Mouse (Mus musculus): ENCODE measurements at regions not wholly inside any gene's neighbourhood (a gene's known extent, or its start where the extent isn't known, plus 50 kb on each side); places are given as distances from the start of the nearest gene placed in this dataset.

DNA sequence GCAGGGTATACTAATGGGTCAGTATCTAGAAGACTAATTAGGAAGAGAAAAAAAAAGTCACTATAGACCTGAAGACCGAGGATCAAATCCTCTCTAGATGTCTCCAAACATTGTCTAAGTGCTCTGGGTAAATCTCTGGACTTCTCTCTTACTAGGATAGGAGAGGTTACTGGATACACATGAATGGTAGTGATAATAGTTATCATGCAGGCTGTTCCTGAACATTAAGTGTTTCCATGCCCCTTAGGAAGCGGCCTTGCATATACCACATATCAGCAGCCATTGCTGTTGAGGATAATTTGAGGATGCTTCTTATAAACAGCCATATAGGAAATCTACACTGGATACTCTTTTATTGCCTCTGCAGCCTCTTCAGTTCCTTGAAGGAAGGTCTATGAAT lies 274.2 kb upstream of the Ppargc1a start:
- DNase-seq (ENCODE audit: low spot score in 2 of 2): no peak

DNA sequence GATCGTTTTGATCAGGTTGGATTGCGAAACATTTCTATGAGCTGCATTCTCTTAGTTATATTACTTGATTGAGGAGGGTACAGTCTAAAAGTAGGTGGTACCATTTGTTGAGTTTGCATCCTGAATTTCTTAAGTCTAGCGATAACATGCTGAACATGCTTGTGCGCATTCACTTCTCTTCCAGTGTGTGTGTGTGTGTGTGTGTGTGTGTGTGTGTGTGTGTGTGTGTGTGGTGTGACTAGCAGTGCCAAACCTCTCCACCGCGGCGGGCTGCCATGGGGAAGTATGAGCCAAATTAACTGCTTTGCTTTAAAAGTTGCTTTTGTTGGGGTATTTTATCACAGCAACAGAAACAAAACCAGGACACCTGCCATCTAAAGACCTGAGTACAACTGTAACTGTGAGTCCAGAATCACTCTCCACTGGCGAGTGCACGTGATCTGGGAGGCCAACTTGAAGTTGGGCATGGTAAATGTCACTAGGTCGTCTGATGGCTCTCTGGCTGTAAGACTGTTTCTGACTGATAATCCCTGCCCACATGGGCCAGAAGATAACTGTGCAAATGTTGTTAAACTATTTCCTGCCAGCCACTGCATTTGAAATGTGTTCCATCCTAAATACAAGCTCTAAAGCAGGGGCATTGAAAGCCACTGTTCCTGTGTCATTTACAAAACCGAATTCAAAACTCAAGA lies 273.3 kb upstream of the Ppargc1a start:
- no peak for DNase-seq (ENCODE audit: low spot score in 2 of 2)

DNA sequence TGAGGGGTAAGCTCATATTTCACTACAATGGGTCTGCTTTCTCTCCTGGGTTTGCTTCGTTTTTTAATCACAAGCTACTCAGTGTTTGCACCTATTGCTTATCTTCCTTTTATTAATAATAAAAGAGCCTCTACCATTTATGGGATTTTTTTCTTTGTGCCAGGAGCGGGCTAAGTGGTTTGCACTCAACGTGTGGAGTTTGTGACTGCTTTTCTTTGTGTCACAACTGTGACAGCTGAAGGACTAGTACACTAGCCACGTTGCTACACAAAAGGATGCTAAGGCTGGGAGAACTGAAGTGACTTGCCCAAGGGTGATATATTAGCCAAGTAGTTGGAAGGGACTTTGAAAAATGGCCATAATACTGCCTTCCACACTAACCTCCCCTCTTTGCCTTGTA lies 271.8 kb upstream of the Ppargc1a start:
- no peak for DNase-seq (ENCODE audit: low spot score in 2 of 2)

DNA sequence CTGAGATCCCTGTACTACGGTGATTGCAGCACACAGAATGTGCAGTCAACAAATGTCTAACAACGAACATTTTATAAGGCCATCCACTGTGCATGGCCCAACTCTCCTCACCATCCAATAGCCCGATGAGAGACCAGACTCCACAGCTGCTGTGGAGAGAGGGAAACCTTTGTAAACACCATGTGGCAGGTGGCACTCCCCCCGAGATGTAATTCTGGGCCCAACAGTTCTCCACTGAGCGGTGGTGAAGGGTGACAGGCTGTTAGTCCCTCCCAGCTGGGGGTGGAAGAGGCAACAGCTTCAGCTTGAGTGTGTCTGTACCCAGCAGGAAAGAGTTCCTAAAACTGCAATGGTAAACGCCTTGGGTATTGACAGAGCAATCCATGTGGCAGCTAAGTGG lies 263.0 kb upstream of the Ppargc1a start:
- DNase-seq (ENCODE audit: low spot score in 2 of 2): no peak

DNA sequence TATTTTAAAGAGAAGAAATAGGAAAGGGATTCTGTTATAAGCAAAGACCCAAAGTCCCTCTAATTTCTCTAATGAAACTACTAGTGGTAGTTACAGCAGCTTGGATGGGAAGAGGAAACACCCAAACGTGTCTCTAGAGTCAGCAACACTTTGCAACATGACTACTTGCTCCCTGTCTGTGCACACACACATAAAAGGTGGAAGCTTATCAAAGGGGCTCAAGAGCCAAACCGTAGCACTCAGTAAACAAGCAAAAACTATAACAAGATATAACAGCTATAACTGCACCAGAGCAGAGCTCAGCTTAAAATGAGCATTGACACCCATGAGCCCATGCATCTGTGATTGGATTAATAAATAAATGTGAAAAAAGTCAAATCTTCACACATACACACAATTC lies 262.5 kb upstream of the Ppargc1a start:
- no peak for DNase-seq (ENCODE audit: low spot score in 2 of 2)

DNA sequence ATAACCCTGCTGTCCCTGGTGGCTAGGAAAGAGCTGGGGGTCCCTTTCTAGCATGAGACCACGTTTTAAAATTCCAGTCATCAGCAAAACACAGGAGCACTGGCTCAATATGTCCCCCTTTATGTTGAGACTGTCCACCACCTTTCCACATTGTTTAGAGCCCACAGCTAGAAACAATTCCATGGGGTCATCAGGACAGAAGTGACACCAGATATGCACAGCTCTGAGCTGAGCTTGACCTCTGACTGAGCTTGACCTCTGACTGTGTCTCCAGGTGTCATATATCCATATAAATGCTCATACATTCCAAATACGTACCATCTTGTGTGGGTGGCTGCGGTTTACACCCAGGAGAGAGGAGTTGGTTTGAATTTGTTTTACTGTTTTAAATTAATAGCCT lies 262.1 kb upstream of the Ppargc1a start:
- no peak for DNase-seq (ENCODE audit: low spot score in 2 of 2)

DNA sequence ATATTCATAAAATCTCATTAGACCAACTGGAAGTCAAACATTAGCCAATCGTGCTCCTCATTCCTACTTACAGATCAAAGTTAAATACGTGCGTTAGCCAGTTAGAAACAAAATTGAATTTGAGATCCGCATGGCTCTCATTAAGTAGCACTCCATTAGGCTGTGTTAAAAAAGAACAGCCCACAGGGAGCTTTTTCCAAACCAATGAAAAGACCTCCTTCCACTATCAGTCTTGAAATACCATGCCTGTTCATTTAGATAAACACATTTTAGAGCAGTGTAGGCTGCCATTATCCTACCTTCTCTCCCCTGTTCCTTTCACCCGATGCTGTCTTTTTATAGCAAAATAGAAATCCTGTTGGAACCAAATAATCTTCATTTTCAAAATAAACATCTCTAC lies 261.5 kb upstream of the Ppargc1a start:
- DNase-seq (ENCODE audit: low spot score in 2 of 2): no peak

DNA sequence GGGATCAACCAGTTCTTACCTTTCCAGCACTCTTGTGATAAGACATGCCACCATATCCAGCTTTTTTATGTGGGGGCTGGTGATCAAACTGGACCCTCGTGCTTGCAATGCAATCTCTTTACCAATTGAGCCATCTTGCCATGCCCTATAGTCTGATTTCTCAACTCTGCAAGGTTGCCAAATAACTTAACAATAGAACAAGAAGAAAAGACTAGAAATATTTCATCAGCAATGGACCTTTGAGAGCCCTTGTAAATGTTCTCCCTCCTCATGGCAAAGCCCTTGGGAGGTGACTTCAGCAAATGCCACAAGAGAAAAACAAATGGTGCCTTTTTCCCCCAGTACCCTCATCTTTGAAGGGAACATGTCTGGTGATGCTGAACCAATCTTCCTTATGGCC lies 258.7 kb upstream of the Ppargc1a start:
- DNase-seq (ENCODE audit: low spot score in 2 of 2): no peak

DNA sequence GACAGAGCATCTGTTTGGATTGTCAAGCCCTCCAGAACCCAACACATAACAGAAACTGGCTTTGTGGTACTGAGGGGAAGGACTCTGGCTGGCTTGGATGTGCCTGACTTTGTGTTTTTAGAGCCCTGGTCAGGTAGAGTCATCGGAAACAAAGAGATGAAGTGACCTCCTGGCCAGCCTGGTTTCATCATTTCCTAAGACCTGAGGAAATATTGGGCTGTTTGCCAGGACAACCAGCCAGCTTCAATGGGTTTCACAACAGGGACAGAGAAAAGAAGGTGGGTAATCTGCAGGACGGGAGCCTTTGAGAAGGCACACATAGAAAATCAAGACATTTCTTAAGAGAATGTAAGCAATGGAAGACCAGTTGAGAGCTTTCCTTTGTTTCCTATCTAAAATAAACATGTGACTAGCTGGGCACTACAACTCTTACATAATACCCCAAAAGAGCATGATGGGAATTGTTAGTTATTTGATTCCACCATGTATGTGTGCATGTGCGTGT lies 258.1 kb upstream of the Ppargc1a start:
- DNase-seq (ENCODE audit: low spot score in 2 of 2): no peak

DNA sequence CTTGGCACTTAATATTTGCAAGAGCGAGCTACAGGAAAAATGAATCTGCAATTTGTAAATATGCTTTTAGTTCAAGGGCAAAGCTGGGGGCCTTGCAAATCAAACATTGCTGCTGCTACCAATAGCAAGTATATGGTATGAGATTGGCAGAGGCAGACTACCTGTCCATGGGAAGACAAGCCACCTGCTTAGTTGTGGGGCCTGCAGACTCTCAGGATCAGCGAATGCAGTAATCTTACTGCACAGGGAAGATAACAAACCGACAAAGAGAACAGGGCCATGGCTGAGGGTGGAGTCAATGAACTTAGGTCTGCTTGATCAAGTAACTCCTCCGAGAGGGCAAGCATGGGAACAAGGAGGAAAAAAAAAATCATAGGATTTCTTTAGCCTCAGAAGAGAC lies 257.2 kb upstream of the Ppargc1a start:
- no peak for DNase-seq (ENCODE audit: low spot score in 2 of 2)

DNA sequence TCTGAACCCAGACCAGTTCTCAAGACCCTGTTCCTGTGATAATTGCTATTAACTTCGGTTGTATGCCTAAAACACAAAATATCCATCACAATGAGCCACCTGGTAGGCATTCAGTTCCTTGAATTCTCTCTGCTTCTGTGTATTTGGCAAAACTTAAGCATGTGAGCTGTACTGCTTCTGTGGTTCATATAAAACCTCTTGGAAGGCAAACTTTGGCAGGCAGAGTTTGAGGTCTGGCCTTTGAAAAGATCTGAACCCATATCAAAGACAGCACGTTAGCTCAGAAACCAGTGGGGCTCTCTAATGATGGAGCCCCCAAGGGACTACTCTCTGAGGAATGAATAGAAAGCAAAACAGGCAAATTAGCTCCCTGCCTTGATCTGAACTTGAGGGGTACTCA lies 256.1 kb upstream of the Ppargc1a start:
- DNase-seq (ENCODE audit: low spot score in 2 of 2): no peak

DNA sequence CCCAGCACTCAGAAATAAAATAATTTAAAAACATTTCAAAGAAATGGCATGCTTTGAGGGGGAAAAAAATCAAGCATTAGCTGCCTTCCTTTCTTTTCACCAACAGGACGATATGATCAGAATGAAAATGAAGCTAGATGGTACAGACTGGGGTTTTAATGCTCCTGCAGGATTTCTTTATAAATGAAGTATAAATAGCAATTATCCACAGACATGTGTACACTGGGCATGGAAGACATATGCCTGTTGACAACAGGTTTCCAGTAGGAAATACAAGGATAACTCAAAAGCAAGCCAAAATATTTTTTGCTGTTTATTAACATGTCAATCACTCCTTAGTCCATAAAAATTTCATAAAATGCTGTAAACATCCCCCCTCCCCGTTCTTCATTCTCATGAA lies 248.7 kb upstream of the Ppargc1a start:
- DNase-seq (ENCODE audit: low spot score in 2 of 2): no peak

DNA sequence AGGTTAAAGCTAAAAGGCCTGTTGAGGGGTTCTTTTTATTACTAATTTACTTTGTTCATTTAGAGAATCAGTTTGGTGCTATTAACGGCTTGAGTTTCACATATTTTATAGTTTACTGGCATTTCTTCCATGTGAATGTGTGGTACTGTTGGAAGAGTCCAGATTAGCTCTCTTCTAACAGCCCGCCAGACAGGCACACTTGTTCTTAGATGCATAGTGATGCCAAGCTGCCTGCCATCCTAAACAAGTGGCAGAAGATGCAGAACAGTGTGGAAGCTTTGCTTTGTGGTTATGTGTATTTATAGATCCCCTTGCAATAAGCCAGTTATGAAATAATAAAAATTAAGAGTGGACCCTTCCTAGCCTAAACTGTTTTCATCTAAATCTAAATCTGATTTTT lies 244.2 kb upstream of the Ppargc1a start:
- DNase-seq (ENCODE audit: low spot score in 2 of 2): no peak

DNA sequence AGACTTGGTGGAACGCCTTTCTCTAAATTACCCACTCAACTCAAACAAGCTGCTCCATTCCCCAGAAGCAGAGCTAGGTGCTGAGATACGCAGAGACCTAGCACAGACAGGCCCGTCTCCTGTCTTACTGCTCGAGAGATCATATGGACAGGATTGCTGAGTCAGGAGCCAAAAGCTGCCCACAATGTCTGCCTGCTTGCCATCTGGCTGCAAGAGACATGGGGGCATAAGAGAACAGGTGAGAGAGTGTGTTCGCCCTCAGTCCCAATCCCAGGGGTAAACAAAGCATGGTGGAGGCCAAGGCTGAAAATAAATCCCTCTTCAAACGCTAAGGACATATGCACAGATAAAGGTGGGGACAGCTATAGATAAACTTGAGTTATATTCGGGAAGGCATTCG lies 234.0 kb upstream of the Ppargc1a start:
- no peak for DNase-seq (ENCODE audit: low spot score in 2 of 2)

DNA sequence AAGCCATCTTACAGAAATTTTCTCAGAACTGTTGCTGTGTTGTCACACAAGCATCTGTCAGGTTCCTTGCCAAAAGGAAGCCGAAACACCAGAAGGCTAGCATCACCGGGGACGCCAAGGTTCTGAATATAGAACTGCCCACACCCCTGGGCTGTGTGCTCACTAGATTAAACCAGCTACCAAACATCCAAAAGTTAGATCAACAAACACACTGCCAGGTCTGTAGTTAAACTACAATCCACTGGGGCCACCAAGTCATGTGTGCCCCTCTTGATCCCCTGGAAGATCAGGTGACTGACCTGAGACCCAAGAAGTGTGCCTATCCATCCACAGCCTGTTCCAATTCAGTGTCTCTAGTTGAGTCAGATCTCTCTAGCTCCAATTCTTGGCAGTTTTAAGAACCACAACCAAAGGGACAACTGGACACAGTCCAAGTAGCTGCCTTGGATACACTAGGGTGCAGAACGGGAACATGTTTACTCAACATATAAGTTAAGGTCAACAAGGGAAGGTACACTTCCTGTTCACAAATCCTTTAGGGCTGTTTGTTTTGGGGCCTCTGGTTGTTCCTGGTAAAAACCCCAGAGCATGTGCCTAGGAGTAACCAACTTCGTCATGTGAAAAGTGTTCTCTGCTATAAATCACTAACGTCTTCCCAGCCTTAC lies 232.0 kb upstream of the Ppargc1a start:
- no peak for DNase-seq (ENCODE audit: low spot score in 2 of 2)

DNA sequence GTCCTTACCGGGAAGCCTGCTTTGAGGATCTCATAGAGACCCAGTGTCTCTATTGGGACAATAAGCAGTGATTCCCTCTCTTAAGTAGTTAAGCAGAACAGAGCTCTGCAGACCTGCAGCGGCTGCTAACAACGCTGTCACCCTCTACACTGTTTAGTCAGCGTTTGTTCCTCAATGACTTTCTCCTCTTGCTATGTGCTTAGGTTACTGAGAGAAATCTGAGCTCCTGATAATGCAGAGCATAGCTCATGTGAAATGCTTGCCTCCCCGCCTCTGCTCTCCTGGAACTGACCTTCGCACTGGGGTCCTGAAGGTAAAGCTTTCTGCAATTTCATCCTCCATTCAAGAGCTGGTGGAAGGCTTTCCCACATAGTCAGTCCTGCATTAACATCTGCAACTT lies 226.6 kb upstream of the Ppargc1a start:
- DNase-seq (ENCODE audit: low spot score in 2 of 2): no peak

DNA sequence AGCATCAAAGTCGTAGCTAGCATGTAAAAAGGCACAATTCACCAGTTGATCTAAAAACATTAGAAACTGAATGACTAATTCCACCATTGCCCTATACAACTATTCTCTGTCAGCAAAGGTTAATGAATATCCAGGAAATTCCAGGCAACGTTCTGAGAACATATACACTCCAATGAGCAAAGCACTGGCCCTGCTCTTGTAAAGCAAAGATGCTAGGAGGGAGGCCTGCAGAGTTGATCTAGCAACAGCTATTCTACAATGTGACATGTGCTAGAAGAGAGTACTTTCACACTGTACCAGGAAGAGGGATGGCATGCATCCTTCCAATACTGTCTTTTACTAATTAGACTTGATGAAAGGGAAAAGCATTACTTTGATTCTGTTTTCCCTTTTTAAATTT lies 225.4 kb upstream of the Ppargc1a start:
- DNase-seq (ENCODE audit: low spot score in 2 of 2): no peak

DNA sequence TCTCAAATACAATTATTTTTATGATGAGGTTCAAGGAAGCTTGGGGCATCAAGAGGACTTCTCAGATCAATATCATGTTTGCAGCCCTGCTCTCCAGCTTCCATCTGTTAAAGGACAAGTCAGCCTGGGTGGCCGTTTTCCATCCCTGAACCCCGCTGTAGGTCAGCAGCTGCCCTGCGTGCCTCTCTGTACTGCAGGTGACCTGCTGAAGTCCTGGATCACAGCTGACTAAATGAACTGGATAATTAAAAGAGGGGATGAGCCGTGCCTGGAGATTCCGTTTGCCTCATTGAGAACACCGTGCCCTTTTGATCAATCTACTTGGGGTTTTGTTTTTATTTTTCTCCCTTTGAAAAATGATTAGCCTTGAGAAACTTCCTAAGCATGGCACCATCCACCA lies 221.2 kb upstream of the Ppargc1a start:
- no peak for DNase-seq (ENCODE audit: low spot score in 2 of 2)

DNA sequence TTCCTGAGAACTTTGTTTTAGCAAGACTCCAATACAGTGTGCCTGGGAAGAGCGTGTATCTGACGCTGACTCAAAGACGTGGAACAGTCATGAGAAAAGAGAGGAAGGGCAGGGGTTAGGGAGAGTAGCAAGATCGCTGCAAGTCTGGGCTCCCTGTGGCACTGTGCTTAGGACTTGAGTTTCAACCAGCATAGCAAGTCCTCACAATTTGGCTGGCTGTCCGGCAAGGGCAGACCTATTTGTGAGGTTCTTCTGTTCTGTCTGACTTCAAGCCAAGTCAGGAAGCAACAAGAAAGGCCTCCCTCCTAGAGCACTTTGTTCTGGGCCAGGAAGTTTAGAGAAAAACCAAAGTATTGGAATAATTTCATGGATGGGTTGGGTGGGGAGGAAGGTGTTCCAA lies 216.0 kb upstream of the Ppargc1a start:
- no peak for DNase-seq (ENCODE audit: low spot score in 2 of 2)

DNA sequence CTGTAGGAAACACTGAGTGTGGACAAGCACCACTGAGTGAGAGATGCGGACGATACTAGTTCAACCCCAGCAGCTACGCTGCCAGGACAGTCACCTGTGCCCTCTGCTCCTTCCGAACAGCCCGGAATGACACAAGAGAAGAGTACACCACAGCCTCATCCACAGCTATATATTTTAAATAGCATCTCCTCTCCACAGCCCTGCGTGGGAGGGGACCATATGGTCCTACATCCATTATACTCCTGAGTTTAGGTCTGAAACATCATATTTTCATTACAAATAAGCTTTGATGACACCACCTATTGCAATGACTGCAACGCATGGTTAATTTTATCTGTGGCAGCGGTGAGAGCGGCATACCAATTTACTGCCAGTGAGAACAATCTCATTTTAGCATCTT lies 215.6 kb upstream of the Ppargc1a start:
- no peak for DNase-seq (ENCODE audit: low spot score in 2 of 2)

DNA sequence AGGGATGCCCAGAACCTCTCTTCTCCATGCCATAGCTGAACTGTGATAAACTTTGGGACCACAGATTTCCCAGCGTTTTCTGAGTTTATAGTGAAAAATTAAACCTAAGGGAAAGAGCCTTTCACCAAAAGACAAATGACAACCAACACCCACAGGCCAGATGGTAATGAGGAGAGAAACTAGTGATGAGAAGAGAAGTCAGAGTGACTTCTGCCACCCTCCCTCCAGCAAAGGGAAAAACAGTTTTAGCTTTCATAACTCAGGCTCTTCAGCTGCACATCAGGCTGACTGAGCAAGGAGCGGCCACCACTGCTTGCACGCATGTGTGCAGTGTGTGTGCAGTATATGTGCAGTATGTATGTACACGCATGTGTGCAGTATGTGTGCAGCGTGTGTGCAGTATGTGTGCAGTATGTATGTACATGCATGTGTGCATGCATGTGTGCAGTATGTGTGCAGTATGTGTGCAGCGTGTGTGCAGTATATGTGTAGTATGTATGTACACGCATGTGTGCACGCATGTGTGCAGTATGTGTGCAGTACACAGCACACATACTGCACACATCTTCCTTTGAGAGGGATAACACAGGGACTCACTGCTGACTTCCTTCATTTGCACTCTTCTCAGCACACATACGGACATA lies 208.1 kb upstream of the Ppargc1a start:
- no peak for DNase-seq (ENCODE audit: low spot score in 2 of 2)

DNA sequence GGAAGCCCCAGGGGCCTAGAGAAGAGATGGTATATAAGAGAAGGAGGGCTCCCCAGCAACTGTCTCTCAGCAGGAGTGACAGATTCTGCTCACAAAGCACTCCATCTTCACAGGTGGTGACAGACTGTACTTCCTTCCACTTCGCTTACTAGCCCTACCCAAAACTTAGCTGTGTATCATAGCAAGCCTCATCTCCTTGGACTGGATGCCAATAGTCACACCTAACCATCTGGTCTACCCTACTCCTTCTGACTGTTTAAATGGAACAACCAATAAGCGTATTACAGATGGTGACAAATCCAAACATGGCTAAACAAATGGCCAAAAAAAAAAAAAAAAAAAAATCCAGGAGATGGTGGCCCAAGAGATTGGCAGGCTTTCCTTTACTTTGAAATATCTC lies 204.1 kb upstream of the Ppargc1a start:
- DNase-seq (ENCODE audit: low spot score in 2 of 2): no peak

DNA sequence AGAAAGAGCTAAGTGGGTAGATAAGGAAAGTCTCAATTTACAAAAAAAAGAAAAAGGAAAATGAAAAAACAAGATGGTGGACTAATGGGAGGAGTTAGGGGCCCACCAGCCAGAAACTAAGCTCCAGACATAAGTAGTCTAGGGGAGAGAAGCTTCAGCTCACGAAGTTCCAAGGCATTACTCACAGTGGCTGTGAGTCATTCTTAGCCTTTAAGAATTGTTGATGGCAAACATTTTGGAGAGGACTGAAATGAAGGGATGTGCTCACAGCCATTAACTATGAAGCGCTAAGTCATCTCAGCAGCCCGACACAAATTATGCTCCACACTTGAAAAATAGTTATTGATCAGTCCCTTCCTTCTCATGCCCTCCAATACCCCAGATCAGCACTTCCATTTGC lies 198.6 kb upstream of the Ppargc1a start:
- no peak for DNase-seq (ENCODE audit: low spot score in 2 of 2)
